Mouse (Mus musculus): Measurements from ENCODE around the gene Aldh16a1.

Aldh16a1 gene

GRCm38 (mm10) chr7:45091001-45091990 is 63.1 kb downstream of the Aldh16a1 start:
- DNase-seq (ENCODE audit: extremely low spot score, low spot score), result peak; percentile 54

Measured in neural tube, embryonic 10.5 days (tissue).